Mouse (Mus musculus) layer of hippocampus, adult 6 months (tissue): ENCODE data around the gene Gm21866. TPM values are rescaled to one million over a fixed set of nuclear protein-coding genes. Genes with fewer than 3 reads are reported as not detected.

Experiments used
- long read RNA-seq, 2 experiments: library from polyadenylated mRNA; unstranded; transcript quantifications; one replicate each; pipeline ENCODE4 v2.0.0; 2019 to 2020
- polyA plus RNA-seq: library from polyadenylated mRNA; unstranded; fragments of <200 nt; fragmentation: Nextera tagmentation; gene quantifications from 2 replicates; pipeline ENCODE4 v1.2.3, GENCODE M21; 2021

Gm21866 gene
- not detected in 2 replicates for polyA plus RNA-seq
- long read RNA-seq, experiment 1, result 0 reads
- long read RNA-seq, experiment 2, result 0 reads

DNA sequence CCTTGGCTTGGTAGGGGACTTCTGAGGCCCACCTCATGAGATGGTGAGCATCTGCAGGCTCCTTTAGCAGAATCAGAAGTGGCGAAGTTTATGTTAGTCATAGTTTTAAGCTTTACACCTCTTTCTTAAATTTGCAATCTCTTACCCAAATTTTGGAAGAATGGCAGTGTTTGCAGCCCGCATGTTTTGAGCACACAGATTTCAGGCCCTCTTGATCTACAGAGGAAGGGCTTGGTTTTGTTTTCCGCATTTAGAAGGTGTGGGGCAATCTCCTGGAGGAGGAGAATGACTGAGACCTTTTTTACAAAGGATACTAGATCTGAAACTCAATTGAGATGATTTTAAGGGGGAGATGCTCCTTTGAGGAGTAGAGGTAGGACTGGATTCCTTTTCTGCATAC lies at the start of gene Gm21866:
Gene Gm21866 (minus strand): TSS at position 101 of the 400 bp plus-strand sequence.

DNA sequence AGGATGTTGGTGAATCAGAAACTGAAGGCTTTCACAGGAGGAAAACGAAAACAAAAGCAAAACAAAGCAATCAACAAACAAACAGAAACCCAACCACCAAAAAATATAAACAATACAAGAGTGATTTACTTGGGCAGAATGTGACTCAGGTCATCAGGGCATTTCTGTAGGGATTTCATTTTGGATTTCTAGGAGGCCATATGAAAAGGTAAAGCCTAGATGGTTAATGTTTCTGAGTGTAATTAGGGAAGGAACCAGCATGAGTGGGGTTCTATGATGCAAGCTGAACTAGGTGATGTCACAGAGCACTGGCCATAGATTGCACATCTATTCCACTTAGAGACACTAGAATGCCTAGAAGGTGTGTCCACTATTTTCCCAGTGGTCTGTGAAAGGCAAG lies 28.3 kb upstream of the Gm21866 start, which contains the start of gene Gm20773:
Gene Gm20773 (plus strand): TSS at position 301 of the 400 bp plus-strand sequence.

Other genes starting within 250 kb of the Gm21866 start
- not detected in 2 replicates for gene Gm21828, start 241.7 kb downstream of the Gm21866 start, polyA plus RNA-seq
- gene Gm21440, start 213.2 kb downstream of the Gm21866 start, polyA plus RNA-seq, result not detected in 2 replicates
- not detected in 2 replicates for gene Gm21454, start 213.1 kb downstream of the Gm21866 start, polyA plus RNA-seq
- not detected in 2 replicates for gene Gm21725, start 116.5 kb downstream of the Gm21866 start, polyA plus RNA-seq
- not detected in 2 replicates for gene Gm20773, start 28.4 kb upstream of the Gm21866 start, polyA plus RNA-seq